Mouse (Mus musculus) heart, embryonic 15.5 days (tissue): ENCODE measurements at regions not wholly inside any gene's neighbourhood (a gene's known extent, or its start where the extent isn't known, plus 50 kb on each side); places are given as distances from the start of the nearest gene placed in this dataset.

Experiments used
- ATAC-seq: fragments of 200-750 bp; cut with Nextera tagmentation; replicated peaks from 2 replicates; pipeline ENCODE4 v1.8.0; 2017; ENCODE audit warnings: low read depth, moderate TSS enrichment; ENCODE audit not compliant: insufficient number of reproducible peaks, insufficient read depth, low FRiP score
- H3K27ac ChIP-seq: fragments of 300-500 bp; sonication (generic); 2 replicates; pipeline ENCODE4 v1.5.1; 2015; ENCODE audit warnings: mild to moderate bottlenecking, inconsistent platforms
- H3K27me3 ChIP-seq: fragments of 300-500 bp; sonication (generic); 2 replicates; pipeline ENCODE4 v1.6.1; 2015; ENCODE audit warnings: inconsistent platforms
- H3K36me3 ChIP-seq: fragments of 300-500 bp; sonication (generic); 2 replicates; pipeline ENCODE4 v1.6.1; 2015; ENCODE audit warnings: mild to moderate bottlenecking, inconsistent platforms
- H3K4me1 ChIP-seq: fragments of 300-500 bp; sonication (generic); replicated peaks from 2 replicates; pipeline ENCODE4 v1.6.1; 2015; ENCODE audit warnings: inconsistent platforms
- H3K4me2 ChIP-seq: fragments of 300-500 bp; sonication (generic); 2 replicates; pipeline ENCODE4 v1.6.1; 2015; ENCODE audit warnings: inconsistent platforms, mild to moderate bottlenecking, moderate library complexity
- H3K4me3 ChIP-seq: fragments of 300-500 bp; sonication (generic); 2 replicates; pipeline ENCODE4 v1.5.1; 2015; ENCODE audit warnings: mild to moderate bottlenecking, inconsistent platforms
- H3K9ac ChIP-seq: fragments of 300-500 bp; sonication (generic); 2 replicates; pipeline ENCODE4 v1.6.1; 2015; ENCODE audit warnings: mild to moderate bottlenecking, inconsistent platforms
- H3K9me3 ChIP-seq: fragments of 300-500 bp; sonication (generic); replicated peaks from 2 replicates; pipeline ENCODE4 v1.6.1; 2016; ENCODE audit warnings: inconsistent platforms
- WGBS: fragments of 180-500 bp; shearing (Covaris S2); methylation state at CpG from one replicate; pipeline ENCODE4 v1.1.7; 2015; ENCODE audit warnings: mixed read lengths; 5-methylcytosine and 5-hydroxymethylcytosine counted together

GRCm38 (mm10) chr3:148614971-148615671, 375.2 kb downstream of the Adgrl2 start:
- Histone ChIP-seq H3K4me1 (no peaks in the 10 kb centered on the region), H3K27me3 (no peaks in the 10 kb centered on the region), H3K9me3 (no peaks in the 10 kb centered on the region), H3K27ac (no peak overlapping the region), H3K9ac (no peak overlapping the region), H3K4me3 (no peak overlapping the region), H3K36me3 (no peaks in the 10 kb centered on the region), H3K4me2 (no peak overlapping the region)
- 76% methylated on average over 9 of the region's 9 CpGs for WGBS
- ATAC-seq = no peak

- no peak for ATAC-seq
- Histone ChIP-seq H3K9me3 (no peaks in the 10 kb centered on the region), H3K27me3 (no peaks in the 10 kb centered on the region), H3K4me3 (no peak overlapping the region), H3K9ac (no peak overlapping the region), H3K4me1 (no peaks in the 10 kb centered on the region), H3K36me3 (no peaks in the 10 kb centered on the region), H3K4me2 (no peak overlapping the region), H3K27ac (no peak overlapping the region)
- WGBS = 64% methylated on average over 3 of the region's 3 CpGs
Measured at GRCm38 (mm10) chr3:148613443-148613842, 376.9 kb downstream of the Adgrl2 start.

- ATAC-seq = no peak
- Histone ChIP-seq H3K9ac (no peak overlapping the region), H3K4me3 (no peak overlapping the region), H3K9me3 (no peaks in the 10 kb centered on the region), H3K4me2 (no peak overlapping the region), H3K27me3 (no peaks in the 10 kb centered on the region), H3K27ac (no peak overlapping the region), H3K4me1 (0 out of 2 replicates have a peak, but pooled peaks cover 3% of the 10 kb centered on the region), H3K36me3 (no peaks in the 10 kb centered on the region)
- 58% methylated on average over 6 of the region's 6 CpGs for WGBS
Measured at GRCm38 (mm10) chr3:148603276-148603675, 387.1 kb downstream of the Adgrl2 start.

- Histone ChIP-seq H3K9ac (no peak overlapping the region), H3K4me1 (0 out of 2 replicates have a peak, but pooled peaks cover 3% of the 10 kb centered on the region), H3K27me3 (no peaks in the 10 kb centered on the region), H3K27ac (no peak overlapping the region), H3K36me3 (no peaks in the 10 kb centered on the region), H3K4me3 (no peak overlapping the region), H3K4me2 (no peak overlapping the region), H3K9me3 (no peaks in the 10 kb centered on the region)
- 76% methylated on average over 5 of the region's 5 CpGs for WGBS
- ATAC-seq = no peak
Measured at GRCm38 (mm10) chr3:148602730-148603255, 387.6 kb downstream of the Adgrl2 start.

GRCm38 (mm10) chr3:148595561-148595960, 394.8 kb downstream of the Adgrl2 start:
- H3K36me3 ChIP-seq = no peaks in the 10 kb centered on the region
- 88% methylated on average over 4 of the region's 4 CpGs for WGBS
- no peak overlapping the region for H3K4me3 ChIP-seq
- H3K9me3 ChIP-seq = no peaks in the 10 kb centered on the region
- H3K9ac ChIP-seq = no peak overlapping the region
- H3K27me3 ChIP-seq = no peaks in the 10 kb centered on the region
- no peak overlapping the region for H3K27ac ChIP-seq
- ATAC-seq = no peak
- no peak overlapping the region for H3K4me2 ChIP-seq
- no peaks in the 10 kb centered on the region for H3K4me1 ChIP-seq

GRCm38 (mm10) chr3:148589556-148589955, 400.8 kb downstream of the Adgrl2 start:
- H3K4me3 ChIP-seq = no peak overlapping the region
- H3K9ac ChIP-seq = no peak overlapping the region
- no peak for ATAC-seq
- H3K4me2 ChIP-seq = no peak overlapping the region
- no peaks in the 10 kb centered on the region for H3K36me3 ChIP-seq
- H3K9me3 ChIP-seq = no peaks in the 10 kb centered on the region
- H3K27ac ChIP-seq = no peak overlapping the region
- no peaks in the 10 kb centered on the region for H3K27me3 ChIP-seq
- H3K4me1 ChIP-seq = no peaks in the 10 kb centered on the region
- 61% methylated on average over 2 of the region's 2 CpGs for WGBS

- H3K4me3 ChIP-seq = no peak overlapping the region
- no peak for ATAC-seq
- H3K4me2 ChIP-seq = no peak overlapping the region
- no peak overlapping the region for H3K27ac ChIP-seq
- H3K9me3 ChIP-seq = no peaks in the 10 kb centered on the region
- H3K4me1 ChIP-seq = no peaks in the 10 kb centered on the region
- no peaks in the 10 kb centered on the region for H3K27me3 ChIP-seq
- H3K9ac ChIP-seq = no peak overlapping the region
- 70% methylated on average over 1 of the region's 1 CpGs for WGBS
- no peaks in the 10 kb centered on the region for H3K36me3 ChIP-seq
Measured at GRCm38 (mm10) chr3:148575735-148576134, 414.6 kb downstream of the Adgrl2 start.

GRCm38 (mm10) chr3:148572493-148572892, 417.9 kb downstream of the Adgrl2 start:
- no peaks in the 10 kb centered on the region for H3K27me3 ChIP-seq
- 59% methylated on average over 4 of the region's 4 CpGs for WGBS
- H3K4me2 ChIP-seq = no peak overlapping the region
- no peaks in the 10 kb centered on the region for H3K36me3 ChIP-seq
- no peaks in the 10 kb centered on the region for H3K9me3 ChIP-seq
- H3K27ac ChIP-seq = no peak overlapping the region
- H3K4me3 ChIP-seq = no peak overlapping the region
- H3K9ac ChIP-seq = no peak overlapping the region
- no peaks in the 10 kb centered on the region for H3K4me1 ChIP-seq
- ATAC-seq = no peak

GRCm38 (mm10) chr3:148564716-148565115, 425.6 kb downstream of the Adgrl2 start:
- Histone ChIP-seq H3K4me2 (no peak overlapping the region), H3K9me3 (no peaks in the 10 kb centered on the region), H3K9ac (no peak overlapping the region), H3K27me3 (no peaks in the 10 kb centered on the region), H3K4me3 (no peak overlapping the region), H3K36me3 (no peaks in the 10 kb centered on the region), H3K4me1 (no peaks in the 10 kb centered on the region), H3K27ac (no peak overlapping the region)
- WGBS = 68% methylated on average over 4 of the region's 4 CpGs
- no peak for ATAC-seq

GRCm38 (mm10) chr3:148561211-148561610, 429.1 kb downstream of the Adgrl2 start:
- H3K9me3 ChIP-seq = no peaks in the 10 kb centered on the region
- H3K36me3 ChIP-seq = no peaks in the 10 kb centered on the region
- WGBS = 88% methylated on average over 4 of the region's 4 CpGs
- no peak for ATAC-seq
- H3K4me2 ChIP-seq = no peak overlapping the region
- H3K4me3 ChIP-seq = no peak overlapping the region
- H3K27ac ChIP-seq = no peak overlapping the region
- no peaks in the 10 kb centered on the region for H3K4me1 ChIP-seq
- no peak overlapping the region for H3K9ac ChIP-seq
- no peaks in the 10 kb centered on the region for H3K27me3 ChIP-seq

- no peaks in the 10 kb centered on the region for H3K27me3 ChIP-seq
- H3K4me3 ChIP-seq = no peak overlapping the region
- no peaks in the 10 kb centered on the region for H3K4me1 ChIP-seq
- H3K9me3 ChIP-seq = no peaks in the 10 kb centered on the region
- H3K4me2 ChIP-seq = no peak overlapping the region
- ATAC-seq = no peak
- H3K27ac ChIP-seq = no peak overlapping the region
- H3K36me3 ChIP-seq = no peaks in the 10 kb centered on the region
- WGBS = 83% methylated on average over 13 of the region's 13 CpGs
- no peak overlapping the region for H3K9ac ChIP-seq
Measured at GRCm38 (mm10) chr3:148559752-148560460, 430.4 kb downstream of the Adgrl2 start.
